Mouse (Mus musculus): ENCODE data around the gene Zfp759.
A peak's percentile ranks its signal among the peaks of the same experiment; 100 is the strongest.

Gene Zfp759

GRCm38 (mm10) chr13:67173723-67174055 lies 52.2 kb downstream of the Zfp759 start:
- Histone ChIP-seq H3K9me3 (ENCODE audit: low read length) (no peaks in the 10 kb centered on the region), H3K4me3 (replicated peaks; ENCODE audit: low read length) (peak overlapping the region; percentile 76), H3K27me3 (ENCODE audit: insufficient read depth, low read length) (no peaks in the 10 kb centered on the region), H3K4me1 (replicated peaks; ENCODE audit: low read depth, low read length) (peaks cover 3% of the 10 kb centered on the region; the same call in 1 of the 2 replicates), H3K36me3 (ENCODE audit: insufficient read depth, low read length) (no peaks in the 10 kb centered on the region)
- no peak for TF ChIP-seq NANOG (IDR thresholded peaks at IDR 0.05; ENCODE audit: borderline replicate concordance, low read length)
- TF ChIP-seq POU5F1 (IDR thresholded peaks at IDR 0.05; ENCODE audit: borderline replicate concordance, low read length), result no peak
- TF ChIP-seq CTCF (conservative IDR thresholded peaks at IDR 0.05; ENCODE audit: low read length), result no peak
